In the genomic region with DNA sequence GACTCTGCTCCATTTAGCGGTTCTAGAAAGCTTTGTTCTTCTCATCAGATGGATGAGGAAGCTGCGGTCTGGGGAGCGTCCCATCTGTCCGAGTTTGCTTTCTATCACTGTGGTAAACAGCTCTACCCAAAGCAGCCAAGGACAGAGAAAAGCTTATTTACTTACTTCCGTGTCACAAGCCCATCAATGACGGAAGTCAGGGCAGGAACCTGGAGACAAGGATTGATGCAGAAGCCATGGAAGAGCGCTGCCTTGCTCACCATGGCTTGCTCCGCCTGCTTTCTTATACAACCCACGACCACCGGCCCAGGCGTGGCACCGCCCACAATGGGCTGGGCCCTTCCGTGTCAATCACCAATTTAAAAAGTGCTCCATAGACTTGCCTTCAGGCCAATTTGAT, we compare ENCODE assay signal across 24 mouse cellular contexts. TPM values are rescaled to one million over a fixed set of nuclear protein-coding genes. Genes with fewer than 3 reads are reported as not detected.
DNase-seq lines count a peak whose midpoint lies in the region; ATAC-seq and TF ChIP-seq lines count a peak whose summit lies in the region.
"Had no signal": no experiment of that assay in that cellular context is flagged by ENCODE, and none has a peak within 500 bp of the region (broad histone marks: within the 10 kb centered on the region; RNA-seq: fewer than 3 reads in every experiment).

No protein-coding gene starts in this region.

- no peak overlapping the region for H3K4me3 ChIP-seq in midbrain, embryonic 11.5 days (ENCODE audit: low read depth, low read length)
- H3K4me3 ChIP-seq in midbrain, embryonic 15.5 days: no peak overlapping the region
- peak overlapping the region; percentile 3 for H3K4me3 ChIP-seq in bone marrow, adult 2 months (replicated peaks; ENCODE audit: control insufficient read depth, low read depth, low read length)
- H3K4me3 ChIP-seq in kidney, embryonic 16.5 days (ENCODE audit: low read length): no peak overlapping the region
- no peak overlapping the region for H3K4me3 ChIP-seq in forebrain, embryonic 12.5 days (replicated peaks)
- no peak overlapping the region for H3K4me3 ChIP-seq in heart, embryonic 12.5 days
- H3K4me3 ChIP-seq: embryonic facial prominence, embryonic 15.5 days; heart, embryonic 13.5 days; hindbrain, embryonic 15.5 days; intestine, embryonic 15.5 days; limb, embryonic 15.5 days; midbrain, embryonic 12.5 days; neural tube, embryonic 13.5 days had no signal

- no peaks in the 10 kb centered on the region for H3K36me3 ChIP-seq in midbrain, embryonic 11.5 days (ENCODE audit: control insufficient read depth, insufficient read depth, low read length)
- no peaks in the 10 kb centered on the region for H3K36me3 ChIP-seq in midbrain, embryonic 15.5 days (replicated peaks)
- no peaks in the 10 kb centered on the region for H3K36me3 ChIP-seq in kidney, embryonic 16.5 days (ENCODE audit: insufficient read depth, low read length)
- H3K36me3 ChIP-seq in forebrain, embryonic 12.5 days (replicated peaks): no peaks in the 10 kb centered on the region
- no peaks in the 10 kb centered on the region for H3K36me3 ChIP-seq in heart, embryonic 12.5 days
- H3K36me3 ChIP-seq: embryonic facial prominence, embryonic 15.5 days; heart, embryonic 13.5 days; hindbrain, embryonic 15.5 days; intestine, embryonic 15.5 days; limb, embryonic 15.5 days; midbrain, embryonic 12.5 days; neural tube, embryonic 13.5 days had no signal

- no peaks in the 10 kb centered on the region for H3K27me3 ChIP-seq in midbrain, embryonic 11.5 days (ENCODE audit: control insufficient read depth, insufficient read depth, low read length)
- H3K27me3 ChIP-seq in midbrain, embryonic 15.5 days (replicated peaks): no peaks in the 10 kb centered on the region
- no peaks in the 10 kb centered on the region for H3K27me3 ChIP-seq in kidney, embryonic 16.5 days (ENCODE audit: insufficient read depth, low read length)
- H3K27me3 ChIP-seq in forebrain, embryonic 12.5 days: peaks cover 5% of the 10 kb centered on the region; the same call in 1 of the 2 replicates
- no peaks in the 10 kb centered on the region for H3K27me3 ChIP-seq in heart, embryonic 12.5 days (replicated peaks)
- H3K27me3 ChIP-seq: embryonic facial prominence, embryonic 15.5 days; heart, embryonic 13.5 days; hindbrain, embryonic 15.5 days; intestine, embryonic 15.5 days; limb, embryonic 15.5 days; midbrain, embryonic 12.5 days; neural tube, embryonic 13.5 days had no signal

- TF ChIP-seq POLR2A in bone marrow, adult 2 months (IDR thresholded peaks at IDR 0.05; ENCODE audit: borderline replicate concordance, control insufficient read depth, low read depth, low read length): no peak

- no peak overlapping the region for H3K4me2 ChIP-seq in midbrain, embryonic 11.5 days
- no peak overlapping the region for H3K4me2 ChIP-seq in midbrain, embryonic 15.5 days
- no peak overlapping the region for H3K4me2 ChIP-seq in kidney, embryonic 16.5 days (replicated peaks; ENCODE audit: low read depth, low read length)
- H3K4me2 ChIP-seq in forebrain, embryonic 12.5 days: no peak overlapping the region
- no peak overlapping the region for H3K4me2 ChIP-seq in heart, embryonic 12.5 days
- H3K4me2 ChIP-seq: embryonic facial prominence, embryonic 15.5 days; heart, embryonic 13.5 days; hindbrain, embryonic 15.5 days; intestine, embryonic 15.5 days; limb, embryonic 15.5 days; lung, embryonic 14.5 days; midbrain, embryonic 12.5 days; neural tube, embryonic 13.5 days had no signal

- no peaks in the 10 kb centered on the region for H3K9me3 ChIP-seq in midbrain, embryonic 11.5 days (ENCODE audit: control insufficient read depth, low read length)
- H3K9me3 ChIP-seq in midbrain, embryonic 15.5 days: no peaks in the 10 kb centered on the region
- no peaks in the 10 kb centered on the region for H3K9me3 ChIP-seq in kidney, embryonic 16.5 days (ENCODE audit: low read length)
- H3K9me3 ChIP-seq in forebrain, embryonic 12.5 days: no peaks in the 10 kb centered on the region
- no peaks in the 10 kb centered on the region for H3K9me3 ChIP-seq in heart, embryonic 12.5 days (replicated peaks)
- H3K9me3 ChIP-seq: embryonic facial prominence, embryonic 15.5 days; heart, embryonic 13.5 days; hindbrain, embryonic 15.5 days; intestine, embryonic 15.5 days; limb, embryonic 15.5 days; midbrain, embryonic 12.5 days; neural tube, embryonic 13.5 days had no signal

- no peaks in the 10 kb centered on the region for H3K4me1 ChIP-seq in midbrain, embryonic 11.5 days (ENCODE audit: control insufficient read depth, insufficient read depth, low read length)
- no peaks in the 10 kb centered on the region for H3K4me1 ChIP-seq in midbrain, embryonic 15.5 days
- peaks cover under 1% of the 10 kb centered on the region for H3K4me1 ChIP-seq in bone marrow, adult 2 months (ENCODE audit: control insufficient read depth, insufficient read depth, low read length)
- no peaks in the 10 kb centered on the region for H3K4me1 ChIP-seq in kidney, embryonic 16.5 days (ENCODE audit: insufficient read depth, low read length)
- no peaks in the 10 kb centered on the region for H3K4me1 ChIP-seq in forebrain, embryonic 12.5 days
- H3K4me1 ChIP-seq in heart, embryonic 12.5 days (replicated peaks): no peaks in the 10 kb centered on the region
- H3K4me1 ChIP-seq: embryonic facial prominence, embryonic 15.5 days; heart, embryonic 13.5 days; hindbrain, embryonic 15.5 days; intestine, embryonic 15.5 days; midbrain, embryonic 12.5 days had no signal

- 61% methylated on average over 13 of the region's 13 CpGs for WGBS in midbrain, embryonic 11.5 days
- WGBS in midbrain, embryonic 15.5 days: 57% methylated on average over 13 of the region's 13 CpGs
- WGBS in bone marrow, adult 2 months: 65% methylated on average over 13 of the region's 13 CpGs
- WGBS in kidney, embryonic 16.5 days: 68% methylated on average over 13 of the region's 13 CpGs
- 64% methylated on average over 13 of the region's 13 CpGs for WGBS in forebrain, embryonic 12.5 days
- 49% methylated on average over 13 of the region's 13 CpGs for WGBS in heart, embryonic 12.5 days

- DNase-seq in midbrain, embryonic 11.5 days (ENCODE audit: low spot score, missing footprints): peak; percentile 78
- peak; percentile 53 for DNase-seq in ES-CJ7 (ENCODE audit: low read depth, low spot score)
- DNase-seq: adrenal gland, postnatal 10 days; cerebellum, adult 11 months; cerebellum, postnatal 14 days; forebrain, postnatal 0 days; gastrocnemius, postnatal 36 days; heart, postnatal 36 days; lung, embryonic 14.5 days; lung, postnatal 4 days; right cerebral cortex, adult 18-20 months had no signal

- no peak for ATAC-seq in midbrain, embryonic 11.5 days (ENCODE audit: low FRiP score)
- ATAC-seq in midbrain, embryonic 15.5 days (replicated peaks): no peak
- no peak for ATAC-seq in kidney, embryonic 16.5 days (ENCODE audit: low FRiP score, low TSS enrichment)
- ATAC-seq in forebrain, embryonic 12.5 days (ENCODE audit: low FRiP score): no peak
- ATAC-seq in heart, embryonic 12.5 days (ENCODE audit: insufficient number of reproducible peaks, low FRiP score): no peak
- ATAC-seq: activated CD4-positive, CD25-positive, alpha-beta regulatory T cell, adult 4 months; forebrain, postnatal 0 days; intestine, embryonic 15.5 days had no signal

- H3K9ac ChIP-seq in midbrain, embryonic 11.5 days (ENCODE audit: low read length): no peak overlapping the region
- H3K9ac ChIP-seq in midbrain, embryonic 15.5 days: no peak overlapping the region
- no peak overlapping the region for H3K9ac ChIP-seq in kidney, embryonic 16.5 days (replicated peaks; ENCODE audit: low read length)
- H3K9ac ChIP-seq in forebrain, embryonic 12.5 days: no peak overlapping the region
- no peak overlapping the region for H3K9ac ChIP-seq in heart, embryonic 12.5 days
- H3K9ac ChIP-seq: embryonic facial prominence, embryonic 15.5 days; forebrain, postnatal 0 days; heart, embryonic 13.5 days; hindbrain, embryonic 15.5 days; intestine, embryonic 15.5 days; limb, embryonic 15.5 days; lung, embryonic 14.5 days; midbrain, embryonic 12.5 days; neural tube, embryonic 13.5 days had no signal

- H3K27ac ChIP-seq in midbrain, embryonic 11.5 days (ENCODE audit: low read depth, low read length): no peak overlapping the region
- H3K27ac ChIP-seq in midbrain, embryonic 15.5 days: no peak overlapping the region
- H3K27ac ChIP-seq in bone marrow, adult 2 months (ENCODE audit: control insufficient read depth, insufficient read depth, low read depth, low read length, poor library complexity): no peak overlapping the region
- no peak overlapping the region for H3K27ac ChIP-seq in kidney, embryonic 16.5 days (ENCODE audit: low read length)
- H3K27ac ChIP-seq in forebrain, embryonic 12.5 days: no peak overlapping the region
- H3K27ac ChIP-seq in heart, embryonic 12.5 days (ENCODE audit: poor library complexity, severe bottlenecking): no peak overlapping the region
- H3K27ac ChIP-seq: embryonic facial prominence, embryonic 15.5 days; heart, embryonic 13.5 days; hindbrain, embryonic 15.5 days; intestine, embryonic 15.5 days; limb, embryonic 15.5 days; midbrain, embryonic 12.5 days; neural tube, embryonic 13.5 days had no signal

- TF ChIP-seq CTCF in bone marrow, adult 2 months (IDR thresholded peaks at IDR 0.05; ENCODE audit: control insufficient read depth, insufficient read depth, low read length): no peak

RNA-seq across cellular contexts. Expression of gene Ano6, which starts 18.3 kb away (rescaled TPM):
- polyA plus RNA-seq in midbrain, embryonic 11.5 days (2014; fragmentation: Nextera tagmentation; extraction: Ambion mirVana): 30.3 and 30.8 TPM in 2 replicates
- polyA plus RNA-seq in midbrain, embryonic 15.5 days (2015; fragmentation: Nextera tagmentation; extraction: Ambion mirVana): 26.8 and 29.7 TPM in 2 replicates
- polyA plus RNA-seq in bone marrow, adult 2 months (2011; ENCODE audit: insufficient read depth, insufficient read length, low replicate concordance, missing spikeins): 9.0 and 24.4 TPM in 2 replicates
- polyA plus RNA-seq in kidney, embryonic 16.5 days (2015; fragmentation: Nextera tagmentation; extraction: Ambion mirVana): 54.4 and 67.2 TPM in 2 replicates
- 34.6 and 36.3 TPM in 2 replicates for polyA plus RNA-seq in forebrain, embryonic 12.5 days (2016; fragmentation: Nextera tagmentation; extraction: Ambion mirVana)
- 45.7 and 49.5 TPM in 2 replicates for polyA plus RNA-seq in heart, embryonic 12.5 days (2016; fragmentation: Nextera tagmentation; extraction: Ambion mirVana)
